Mouse (Mus musculus) forebrain, embryonic 15.5 days (tissue): ENCODE measurements around the gene Kcna3. TPM values are rescaled to one million over a fixed set of nuclear protein-coding genes. Genes with fewer than 3 reads are reported as not detected.

Experiments used
- ATAC-seq: fragments of 200-750 bp; cut with Nextera tagmentation; replicated peaks from 2 replicates; pipeline ENCODE4 v1.8.0; 2017; ENCODE audit warnings: mild to moderate bottlenecking, moderate TSS enrichment, moderate library complexity
- H3K27ac ChIP-seq: fragments of 300-500 bp; sonication (generic); replicated peaks from 2 replicates; pipeline ENCODE4 v1.5.1; 2015; ENCODE audit warnings: mild to moderate bottlenecking, inconsistent platforms
- H3K27me3 ChIP-seq: fragments of 300-500 bp; sonication (generic); 2 replicates; pipeline ENCODE4 v1.6.1; 2015; ENCODE audit warnings: inconsistent platforms
- H3K36me3 ChIP-seq: fragments of 300-500 bp; sonication (generic); 2 replicates; pipeline ENCODE4 v1.6.1; 2015; ENCODE audit warnings: mild to moderate bottlenecking, inconsistent platforms
- H3K4me1 ChIP-seq: fragments of 300-500 bp; sonication (generic); 2 replicates; pipeline ENCODE4 v1.6.1; 2015; ENCODE audit warnings: inconsistent platforms
- H3K4me2 ChIP-seq: fragments of 300-500 bp; sonication (generic); replicated peaks from 2 replicates; pipeline ENCODE4 v1.6.1; 2015; ENCODE audit warnings: mild to moderate bottlenecking, inconsistent platforms
- H3K4me3 ChIP-seq: fragments of 300-500 bp; sonication (generic); 2 replicates; pipeline ENCODE4 v1.5.1; 2015; ENCODE audit warnings: mild to moderate bottlenecking, inconsistent platforms
- H3K9ac ChIP-seq: fragments of 300-500 bp; sonication (generic); replicated peaks from 2 replicates; pipeline ENCODE4 v1.6.1; 2015; ENCODE audit warnings: mild to moderate bottlenecking, inconsistent platforms
- H3K9me3 ChIP-seq: fragments of 300-500 bp; sonication (generic); 2 replicates; pipeline ENCODE4 v1.6.1; 2016; ENCODE audit warnings: inconsistent platforms
- WGBS: fragments of 180-500 bp; shearing (Covaris S2); methylation state at CpG from one replicate; pipeline ENCODE4 v1.1.7; 2015; ENCODE audit warnings: mixed read lengths; 5-methylcytosine and 5-hydroxymethylcytosine counted together
- polyA plus RNA-seq: library from polyadenylated mRNA; unstranded; fragments of >200 nt; fragmentation: Nextera tagmentation; extraction: Ambion mirVana; gene quantifications from 2 replicates; pipeline ENCODE4 v1.2.1, GENCODE M21; 2015

Kcna3 gene
- 21.8 and 21.9 TPM in 2 replicates for polyA plus RNA-seq

GRCm38 (mm10) chr3:107035521-107036457 is at the start of gene Kcna3:
Gene Kcna3, plus strand, starts transcription at chr3:107036169.
- peak within 1 kb of the TSS; percentile 67 for H3K4me3 ChIP-seq
- H3K4me1 ChIP-seq = peaks cover 56% of the 10 kb centered on the region
- peak within 1 kb of the TSS; percentile 80 for H3K9ac ChIP-seq
- H3K36me3 ChIP-seq = no peaks in the 10 kb centered on the region
- under 1% methylated on average over 49 of the region's 80 CpGs for WGBS
- peak within 1 kb of the TSS; percentile 89 for H3K27ac ChIP-seq
- H3K9me3 ChIP-seq = no peaks in the 10 kb centered on the region
- ATAC-seq = peak; percentile 94
- H3K27me3 ChIP-seq = no peaks in the 10 kb centered on the region
- peak within 1 kb of the TSS; percentile 78 for H3K4me2 ChIP-seq

- Histone ChIP-seq H3K9me3 (no peaks in the 10 kb centered on the region), H3K27me3 (no peaks in the 10 kb centered on the region), H3K9ac (no peak overlapping the region), H3K27ac (no peak overlapping the region), H3K36me3 (no peaks in the 10 kb centered on the region), H3K4me1 (no peaks in the 10 kb centered on the region), H3K4me2 (no peak overlapping the region), H3K4me3 (no peak overlapping the region)
- no peak for ATAC-seq
- WGBS = 89% methylated on average over 1 of the region's 1 CpGs
Observed at GRCm38 (mm10) chr3:106991334-106991733, 44.6 kb upstream of the Kcna3 start.

- ATAC-seq = no peak
- Histone ChIP-seq H3K9ac (no peak overlapping the region), H3K4me1 (0 out of 2 replicates have a peak, but pooled peaks cover 7% of the 10 kb centered on the region), H3K27me3 (no peaks in the 10 kb centered on the region), H3K27ac (no peak overlapping the region), H3K4me3 (no peak overlapping the region), H3K36me3 (no peaks in the 10 kb centered on the region), H3K9me3 (no peaks in the 10 kb centered on the region), H3K4me2 (no peak overlapping the region)
- 80% methylated on average over 1 of the region's 1 CpGs for WGBS
Observed at GRCm38 (mm10) chr3:106995347-106995746, 40.6 kb upstream of the Kcna3 start.

- H3K4me1 ChIP-seq = 0 out of 2 replicates have a peak, but pooled peaks cover 11% of the 10 kb centered on the region
- H3K36me3 ChIP-seq = no peaks in the 10 kb centered on the region
- no peaks in the 10 kb centered on the region for H3K9me3 ChIP-seq
- no peak overlapping the region for H3K9ac ChIP-seq
- 73% methylated on average over 2 of the region's 2 CpGs for WGBS
- H3K27ac ChIP-seq = no peak overlapping the region
- H3K27me3 ChIP-seq = no peaks in the 10 kb centered on the region
- H3K4me2 ChIP-seq = no peak overlapping the region
- H3K4me3 ChIP-seq = no peak overlapping the region
- no peak for ATAC-seq
Observed at GRCm38 (mm10) chr3:106996186-106996585, 39.8 kb upstream of the Kcna3 start.

- Histone ChIP-seq H3K27ac (peak overlapping the region; percentile 53; the same call in 1 of the 2 replicates), H3K9ac (no peak overlapping the region), H3K4me2 (no peak overlapping the region), H3K27me3 (no peaks in the 10 kb centered on the region), H3K4me3 (no peak overlapping the region), H3K9me3 (no peaks in the 10 kb centered on the region), H3K36me3 (no peaks in the 10 kb centered on the region), H3K4me1 (peaks cover 22% of the 10 kb centered on the region)
- WGBS = 57% methylated on average over 1 of the region's 1 CpGs
- peak; percentile 84 for ATAC-seq
Observed at GRCm38 (mm10) chr3:106998370-106998769, 37.6 kb upstream of the Kcna3 start.

- no peak overlapping the region for H3K4me2 ChIP-seq
- H3K4me1 ChIP-seq = peaks cover 22% of the 10 kb centered on the region
- H3K9ac ChIP-seq = no peak overlapping the region
- H3K27me3 ChIP-seq = no peaks in the 10 kb centered on the region
- no peak overlapping the region for H3K4me3 ChIP-seq
- H3K27ac ChIP-seq = peak overlapping the region; percentile 19; the same call in 1 of the 2 replicates
- 52% methylated on average over 2 of the region's 2 CpGs for WGBS
- no peaks in the 10 kb centered on the region for H3K9me3 ChIP-seq
- no peaks in the 10 kb centered on the region for H3K36me3 ChIP-seq
- no peak for ATAC-seq
Observed at GRCm38 (mm10) chr3:107000165-107000564, 35.8 kb upstream of the Kcna3 start.

- no peaks in the 10 kb centered on the region for H3K9me3 ChIP-seq
- peaks cover 22% of the 10 kb centered on the region for H3K4me1 ChIP-seq
- peak; percentile 48 for ATAC-seq
- 20% methylated on average over 8 of the region's 8 CpGs for WGBS
- H3K4me3 ChIP-seq = no peak overlapping the region
- no peaks in the 10 kb centered on the region for H3K27me3 ChIP-seq
- H3K27ac ChIP-seq = peak overlapping the region; percentile 36; the same call in 1 of the 2 replicates
- no peak overlapping the region for H3K9ac ChIP-seq
- no peaks in the 10 kb centered on the region for H3K36me3 ChIP-seq
- no peak overlapping the region for H3K4me2 ChIP-seq
Observed at GRCm38 (mm10) chr3:107002249-107003123, 33.5 kb upstream of the Kcna3 start.

GRCm38 (mm10) chr3:107009329-107010076 is 26.5 kb upstream of the Kcna3 start:
- WGBS = 78% methylated on average over 4 of the region's 4 CpGs
- H3K4me1 ChIP-seq = no peaks in the 10 kb centered on the region
- no peak overlapping the region for H3K4me3 ChIP-seq
- no peak overlapping the region for H3K27ac ChIP-seq
- no peaks in the 10 kb centered on the region for H3K36me3 ChIP-seq
- H3K27me3 ChIP-seq = no peaks in the 10 kb centered on the region
- H3K9me3 ChIP-seq = no peaks in the 10 kb centered on the region
- no peak for ATAC-seq
- no peak overlapping the region for H3K4me2 ChIP-seq
- H3K9ac ChIP-seq = no peak overlapping the region

GRCm38 (mm10) chr3:107018286-107018685 is 17.7 kb upstream of the Kcna3 start:
- no peak overlapping the region for H3K27ac ChIP-seq
- no peak overlapping the region for H3K9ac ChIP-seq
- H3K4me1 ChIP-seq = no peaks in the 10 kb centered on the region
- H3K4me3 ChIP-seq = no peak overlapping the region
- ATAC-seq = no peak
- no peak overlapping the region for H3K4me2 ChIP-seq
- no peaks in the 10 kb centered on the region for H3K9me3 ChIP-seq
- no peaks in the 10 kb centered on the region for H3K36me3 ChIP-seq
- 33% methylated on average over 2 of the region's 2 CpGs for WGBS
- no peaks in the 10 kb centered on the region for H3K27me3 ChIP-seq

GRCm38 (mm10) chr3:107031547-107031946 is 4.4 kb upstream of the Kcna3 start:
- H3K4me1 ChIP-seq = peaks cover 27% of the 10 kb centered on the region
- no peak overlapping the region for H3K9ac ChIP-seq
- no peaks in the 10 kb centered on the region for H3K27me3 ChIP-seq
- H3K4me3 ChIP-seq = no peak overlapping the region
- ATAC-seq = no peak
- no peak overlapping the region for H3K4me2 ChIP-seq
- H3K9me3 ChIP-seq = no peaks in the 10 kb centered on the region
- 87% methylated on average over 4 of the region's 4 CpGs for WGBS
- no peak overlapping the region for H3K27ac ChIP-seq
- no peaks in the 10 kb centered on the region for H3K36me3 ChIP-seq

- Histone ChIP-seq H3K9ac (no peak overlapping the region), H3K27ac (no peak overlapping the region; the same call in 1 of the 2 replicates)
Observed at GRCm38 (mm10) chr3:107034776-107035175, 1.2 kb upstream of the Kcna3 start.

More at GRCm38 (mm10) chr3:107034776-107035175, 1.2 kb upstream of the Kcna3 start:
- no peak for ATAC-seq
- H3K27me3 ChIP-seq = no peaks in the 10 kb centered on the region
- no peaks in the 10 kb centered on the region for H3K36me3 ChIP-seq
- peak overlapping the region; percentile 67; the same call in 1 of the 2 replicates for H3K4me3 ChIP-seq
- no peaks in the 10 kb centered on the region for H3K9me3 ChIP-seq
- H3K4me1 ChIP-seq = peaks cover 57% of the 10 kb centered on the region
- H3K4me2 ChIP-seq = peak overlapping the region; percentile 78
- 41% methylated on average over 2 of the region's 2 CpGs for whole genome bisulfite sequencing
